Mouse (Mus musculus) hindlimb bud, embryonic 11.5 days (tissue): ENCODE data around the gene Nrp1.

ENCODE experiments used
- DNase-seq: peaks from one replicate; pipeline ENCODE4 v3.0.0-alpha.2; 2012; ENCODE audit warnings: low read depth, low spot score; ENCODE audit errors: extremely low spot score

Gene Nrp1

GRCm38 (mm10) chr8:128370496-128370895, 12.1 kb downstream of the Nrp1 start:
- DNase-seq, result no peak

DNA sequence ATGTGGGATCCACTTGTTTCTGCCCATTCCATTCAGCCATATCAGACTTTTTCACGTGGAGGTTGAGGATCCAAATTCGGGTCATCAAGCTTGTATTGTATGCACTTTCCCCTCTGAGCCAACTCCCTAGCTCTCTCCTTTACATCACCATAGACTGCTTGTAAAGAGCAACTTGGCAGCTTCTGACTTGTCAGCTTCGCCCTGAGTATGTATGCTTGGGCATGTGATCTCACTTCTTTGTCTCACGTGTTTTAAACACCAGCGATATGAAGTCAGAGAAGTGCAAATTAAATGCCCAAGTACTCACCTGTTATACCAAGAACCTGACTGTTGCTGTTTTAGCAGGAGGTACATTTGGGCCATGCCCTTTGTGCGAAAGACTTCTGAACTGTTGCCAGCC, 12.6 kb downstream of the Nrp1 start:
- no peak for DNase-seq

DNA sequence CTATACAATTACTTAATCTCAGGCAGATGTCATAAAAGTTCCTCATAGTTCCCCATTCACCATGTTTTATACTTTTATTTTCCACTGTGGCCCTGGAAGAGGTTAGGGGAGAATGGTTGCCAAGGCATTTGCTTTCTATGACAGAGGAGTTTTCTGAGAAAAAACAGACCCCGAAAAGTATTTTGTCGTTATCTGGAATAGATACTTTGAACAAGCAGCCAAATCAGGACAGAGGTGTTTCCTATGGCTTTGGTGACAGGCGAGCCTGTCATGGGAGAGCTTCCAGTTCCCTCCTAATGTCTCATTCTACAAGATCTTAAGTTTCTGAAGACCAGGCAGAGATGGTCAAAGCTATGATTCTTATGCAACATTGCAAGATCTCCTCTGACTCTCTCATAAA, 13.4 kb downstream of the Nrp1 start:
- no peak for DNase-seq

GRCm38 (mm10) chr8:128372724-128373123, 14.3 kb downstream of the Nrp1 start:
- DNase-seq, result no peak

- DNase-seq, result no peak
Observed at GRCm38 (mm10) chr8:128373418-128373817, 15.0 kb downstream of the Nrp1 start.

- no peak for DNase-seq
Observed at GRCm38 (mm10) chr8:128375291-128375690, 16.9 kb downstream of the Nrp1 start.

DNA sequence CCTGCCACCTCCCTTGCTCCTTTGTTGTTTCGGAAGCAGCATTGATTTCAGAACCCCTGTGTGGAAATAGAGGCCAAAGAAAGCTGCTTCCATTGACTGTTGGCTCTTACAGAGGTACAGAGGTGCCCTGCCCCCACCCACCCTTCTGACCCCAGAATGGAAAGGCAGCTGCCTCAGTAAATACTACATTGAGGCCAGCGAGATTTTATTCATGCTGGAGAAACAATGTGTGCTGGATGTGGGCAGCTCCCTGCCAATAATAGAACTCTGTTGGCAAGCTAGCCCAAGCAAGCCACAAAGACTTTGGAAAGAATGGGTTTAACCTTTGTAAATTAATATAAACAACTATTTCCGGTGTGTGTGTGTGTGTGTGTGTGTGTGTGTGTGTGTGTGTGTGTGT, 24.8 kb downstream of the Nrp1 start:
- DNase-seq, result no peak

DNA sequence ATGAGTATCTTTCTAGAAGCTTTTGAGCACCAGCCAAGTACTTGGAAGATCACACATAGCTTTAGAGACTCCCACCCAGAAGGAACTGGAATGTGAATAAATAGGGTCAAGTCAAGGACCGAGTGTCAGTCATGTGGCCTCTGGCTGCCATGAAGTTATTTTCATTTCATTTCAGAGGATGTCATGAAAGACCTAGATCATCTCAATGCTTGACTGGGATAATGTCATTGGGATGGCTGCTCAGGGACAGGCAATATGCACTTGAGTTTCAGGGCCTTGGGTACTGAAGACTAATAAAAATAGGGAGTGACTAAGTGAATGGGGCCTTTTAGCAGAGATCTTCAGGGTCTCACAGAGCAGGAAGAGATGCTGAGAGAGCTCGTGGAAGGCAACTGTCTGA, 26.0 kb downstream of the Nrp1 start:
- DNase-seq, result no peak

DNA sequence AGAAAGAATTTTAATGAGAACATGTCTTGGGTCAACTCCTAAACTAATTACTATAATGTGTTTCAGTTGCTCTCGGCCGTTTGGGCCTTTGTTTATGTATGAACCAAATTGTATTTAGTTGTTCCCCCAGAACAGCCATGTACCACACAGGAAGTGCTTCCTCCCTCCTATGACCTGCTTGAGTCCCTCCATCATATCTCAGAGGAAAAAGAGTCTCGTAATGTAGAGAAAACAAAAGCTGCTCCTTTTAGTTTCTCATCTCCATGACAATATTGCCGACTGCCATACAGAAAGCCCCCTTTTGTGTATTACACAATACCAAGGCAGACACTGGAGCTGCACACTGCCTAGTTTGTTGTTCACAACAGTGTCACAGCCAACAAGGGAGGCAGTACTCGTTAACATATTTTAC, 26.5 kb downstream of the Nrp1 start:
- no peak for DNase-seq

GRCm38 (mm10) chr8:128386963-128387621, 28.7 kb downstream of the Nrp1 start:
- DNase-seq, result no peak

GRCm38 (mm10) chr8:128390759-128391158, 32.4 kb downstream of the Nrp1 start:
- DNase-seq, result no peak

GRCm38 (mm10) chr8:128391182-128391760, 32.9 kb downstream of the Nrp1 start:
- DNase-seq, result no peak

- DNase-seq, result no peak
Observed at GRCm38 (mm10) chr8:128394671-128395193, 36.3 kb downstream of the Nrp1 start.

- peak; percentile 77 for DNase-seq
Observed at GRCm38 (mm10) chr8:128396968-128397367, 38.6 kb downstream of the Nrp1 start.

GRCm38 (mm10) chr8:128397441-128397840, 39.0 kb downstream of the Nrp1 start:
- no peak for DNase-seq

DNA sequence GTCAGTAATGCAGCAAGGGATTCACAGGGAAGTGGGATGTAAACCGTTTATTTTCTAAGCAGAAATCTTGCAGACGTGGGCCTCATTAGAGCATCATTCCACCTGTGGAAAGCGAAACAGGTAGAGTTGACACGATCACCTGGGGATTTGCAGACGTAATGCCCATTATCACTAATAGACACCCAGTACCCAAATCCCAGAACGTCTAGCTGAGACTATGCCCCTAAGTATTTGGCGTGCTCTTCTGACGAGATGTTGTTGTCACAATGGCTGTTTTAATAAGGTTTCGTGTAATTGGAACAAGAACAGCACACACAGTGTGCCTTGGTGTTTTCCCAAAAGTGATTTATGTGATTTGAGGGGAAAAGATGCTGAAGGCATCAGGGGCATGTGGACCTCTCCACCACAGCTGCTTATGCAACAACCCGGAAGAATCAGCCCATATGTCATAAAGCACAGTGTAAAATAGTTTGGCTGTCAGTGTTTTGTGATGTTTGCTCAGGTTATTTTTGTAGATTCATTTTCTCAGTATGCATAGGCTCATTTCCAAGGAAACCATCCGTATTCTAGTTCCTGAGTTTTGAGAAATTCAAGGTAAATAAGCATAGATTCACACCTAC, 40.2 kb downstream of the Nrp1 start:
- DNase-seq, result no peak

GRCm38 (mm10) chr8:128400286-128400685, 41.9 kb downstream of the Nrp1 start:
- no peak for DNase-seq

- DNase-seq, result no peak
Observed at GRCm38 (mm10) chr8:128404876-128405275, 46.5 kb downstream of the Nrp1 start.

GRCm38 (mm10) chr8:128413381-128413780, 55.0 kb downstream of the Nrp1 start:
- DNase-seq, result no peak

GRCm38 (mm10) chr8:128415730-128416684, 57.6 kb downstream of the Nrp1 start:
- no peak for DNase-seq

DNA sequence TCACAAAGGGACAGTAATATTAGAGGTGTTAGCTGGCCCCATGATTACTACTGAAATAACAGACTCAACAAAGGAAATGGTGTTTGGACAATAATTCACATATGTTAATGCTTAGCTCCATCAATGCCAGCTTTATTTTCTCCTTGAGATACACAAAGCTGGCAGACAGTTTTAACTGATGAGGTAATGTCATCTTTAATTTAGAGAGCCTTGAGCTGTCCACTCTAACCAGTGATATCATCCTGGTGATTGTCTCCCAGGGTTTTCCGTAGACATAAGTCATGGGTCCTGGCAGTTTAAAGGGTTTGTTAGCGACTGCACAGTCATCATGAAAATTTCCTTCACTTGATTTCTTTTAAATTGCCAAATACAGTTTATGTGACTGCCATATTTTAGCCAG, 58.5 kb downstream of the Nrp1 start:
- DNase-seq, result no peak
